Mouse (Mus musculus): Measurements from ENCODE around the gene Tyw1.
"Not testable (repeated sequence)": the region's sequence is repeated elsewhere in the genome, so short reads cannot be mapped to it uniquely, and the experiment has no call there.

Tyw1 gene

GRCm38 (mm10) chr5:130255017-130255720, at the start of gene Tyw1, which contains the start of gene Sbds:
Gene Tyw1 (plus strand): TSS chr5:130255619.
Gene Sbds (minus strand): TSS chr5:130255530.
- DNase-seq (ENCODE audit: low spot score): peak; percentile 96

DNA sequence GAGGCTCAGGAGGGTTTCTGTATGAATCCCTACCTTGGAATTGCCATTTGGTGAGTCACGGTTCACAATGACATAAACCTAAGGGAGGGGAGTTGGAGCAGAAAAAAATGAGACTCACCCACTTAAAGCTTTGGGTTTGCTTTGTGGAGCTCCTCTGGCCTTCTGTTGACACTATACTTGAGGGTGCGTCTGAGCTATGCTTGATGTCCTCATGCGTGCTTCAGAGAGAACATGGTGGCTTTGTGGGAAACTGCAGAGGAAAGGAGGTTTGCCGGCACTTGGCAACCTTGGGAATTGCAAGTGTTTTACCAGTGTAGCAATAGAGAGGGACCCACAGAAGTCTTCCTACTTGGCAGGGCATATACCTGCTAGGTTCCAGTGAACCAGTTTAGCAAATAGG, 48.1 kb upstream of the Tyw1 start:
- DNase-seq (ENCODE audit: low spot score): no peak

DNA sequence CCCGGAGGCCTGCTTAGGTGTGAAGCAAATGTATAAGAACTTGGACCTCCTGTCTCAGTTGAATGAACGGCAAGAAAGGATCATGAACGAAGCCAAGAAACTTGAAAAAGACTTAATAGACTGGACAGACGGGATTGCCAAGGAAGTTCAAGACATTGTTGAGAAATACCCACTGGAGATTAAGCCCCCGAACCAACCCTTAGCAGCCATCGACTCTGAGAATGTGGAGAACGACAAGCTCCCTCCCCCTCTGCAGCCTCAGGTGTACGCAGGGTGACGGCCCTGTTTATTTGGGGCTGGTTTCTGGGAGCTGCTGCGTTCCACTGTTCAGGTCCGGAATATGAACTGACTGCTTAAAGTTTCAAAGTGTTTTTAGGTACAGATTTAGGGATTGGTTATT, 42.5 kb upstream of the Tyw1 start:
- no peak for DNase-seq (ENCODE audit: low spot score)

- DNase-seq (ENCODE audit: low spot score): no peak
Measured at GRCm38 (mm10) chr5:130216781-130217180, 38.6 kb upstream of the Tyw1 start, which contains the start of gene Tmem248. Gene Tmem248 (plus strand): TSS chr5:130217081.

DNA sequence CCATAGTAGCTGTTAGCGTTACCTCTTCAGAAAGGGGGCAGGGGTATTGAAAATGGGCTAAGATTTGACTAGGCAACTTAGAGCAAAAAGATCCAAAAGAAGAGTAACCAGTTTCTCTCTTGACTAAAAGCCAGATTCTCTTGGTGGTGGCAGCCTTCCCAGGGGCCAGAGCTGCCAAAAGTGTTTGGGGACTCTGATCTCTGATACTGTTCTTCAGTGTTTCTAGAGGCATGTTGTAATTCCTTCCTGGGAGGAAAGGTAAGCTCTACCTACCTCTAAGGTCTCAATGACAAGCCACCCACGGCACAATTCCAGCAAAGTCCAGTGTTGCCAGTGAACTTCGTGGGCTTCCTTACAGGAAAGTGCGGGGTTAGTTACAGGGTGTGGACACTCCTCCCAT, 38.0 kb upstream of the Tyw1 start:
- DNase-seq (ENCODE audit: low spot score): no peak

GRCm38 (mm10) chr5:130218336-130218735, 37.1 kb upstream of the Tyw1 start:
- DNase-seq (ENCODE audit: low spot score): no peak

GRCm38 (mm10) chr5:130221316-130221715, 34.1 kb upstream of the Tyw1 start:
- no peak for DNase-seq (ENCODE audit: low spot score)

DNA sequence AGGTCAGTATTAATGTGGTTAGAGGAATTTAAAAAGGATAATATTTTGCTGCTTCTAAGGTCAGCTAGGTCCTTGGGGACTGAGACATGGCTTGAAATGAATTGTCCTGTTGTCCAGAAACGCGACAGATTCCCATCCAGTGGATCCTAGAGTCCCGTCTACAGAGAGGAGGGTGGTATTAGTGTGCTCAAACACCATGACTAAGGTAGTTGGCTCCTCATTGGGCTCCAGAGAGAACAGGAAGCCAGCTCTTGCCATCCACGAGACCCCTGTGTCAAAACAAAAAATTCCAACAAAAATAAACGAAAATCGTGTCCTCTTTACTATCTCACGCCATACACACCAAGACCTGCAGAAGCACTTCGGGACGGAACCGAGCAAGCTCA, 33.7 kb upstream of the Tyw1 start:
- DNase-seq (ENCODE audit: low spot score): no peak

GRCm38 (mm10) chr5:130222146-130223004, 33.0 kb upstream of the Tyw1 start:
- DNase-seq (ENCODE audit: low spot score): peak; percentile 87

- no peak for DNase-seq (ENCODE audit: low spot score)
Measured at GRCm38 (mm10) chr5:130226790-130227189, 28.6 kb upstream of the Tyw1 start.

- no peak for DNase-seq (ENCODE audit: low spot score)
Measured at GRCm38 (mm10) chr5:130228120-130228519, 27.3 kb upstream of the Tyw1 start.

DNA sequence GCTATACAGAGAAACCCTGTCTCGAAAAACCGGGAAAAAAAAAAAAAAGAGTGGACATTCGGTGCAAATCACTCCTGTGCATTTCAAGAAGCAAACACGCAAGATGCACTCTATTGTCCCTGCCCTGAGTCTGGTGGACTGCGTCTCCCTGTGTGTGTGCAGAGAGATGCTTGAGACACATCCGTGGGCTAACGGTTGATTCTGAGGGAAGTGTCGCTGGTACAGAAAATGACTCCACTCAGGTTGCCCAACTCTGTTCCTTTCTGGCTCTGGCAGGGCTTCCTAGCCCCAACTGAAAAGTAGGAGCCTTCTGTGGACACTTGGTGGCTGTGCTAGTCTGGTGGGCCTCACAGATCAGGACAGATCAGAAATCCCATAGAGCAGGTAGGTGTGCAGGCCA, 19.1 kb upstream of the Tyw1 start:
- no peak for DNase-seq (ENCODE audit: low spot score)

GRCm38 (mm10) chr5:130239236-130239635, 16.2 kb upstream of the Tyw1 start:
- DNase-seq (ENCODE audit: low spot score): no peak

DNA sequence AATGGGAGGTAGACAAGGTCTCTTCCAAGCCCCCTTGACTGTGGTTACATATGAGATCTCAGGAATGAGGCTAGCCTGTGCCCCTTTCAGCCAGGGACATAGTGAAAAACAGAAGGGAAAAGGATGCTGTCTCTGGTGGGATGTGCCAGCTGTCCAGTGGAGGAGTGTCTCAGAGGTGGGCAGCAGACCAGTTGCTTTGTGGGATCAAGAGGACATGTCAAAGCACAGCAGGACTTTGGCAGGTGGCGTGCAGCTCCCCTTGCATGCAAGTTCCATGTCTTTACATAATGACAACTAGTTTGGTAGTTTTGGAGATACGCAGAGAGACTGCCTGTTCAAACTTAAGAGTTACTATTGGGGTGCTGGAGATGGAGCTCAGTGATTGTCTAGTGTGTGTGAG, 15.6 kb upstream of the Tyw1 start:
- no peak for DNase-seq (ENCODE audit: low spot score)

GRCm38 (mm10) chr5:130241426-130241825, 14.0 kb upstream of the Tyw1 start:
- DNase-seq (ENCODE audit: low spot score): no peak

GRCm38 (mm10) chr5:130247823-130248222, 7.6 kb upstream of the Tyw1 start:
- no peak for DNase-seq (ENCODE audit: low spot score)

DNA sequence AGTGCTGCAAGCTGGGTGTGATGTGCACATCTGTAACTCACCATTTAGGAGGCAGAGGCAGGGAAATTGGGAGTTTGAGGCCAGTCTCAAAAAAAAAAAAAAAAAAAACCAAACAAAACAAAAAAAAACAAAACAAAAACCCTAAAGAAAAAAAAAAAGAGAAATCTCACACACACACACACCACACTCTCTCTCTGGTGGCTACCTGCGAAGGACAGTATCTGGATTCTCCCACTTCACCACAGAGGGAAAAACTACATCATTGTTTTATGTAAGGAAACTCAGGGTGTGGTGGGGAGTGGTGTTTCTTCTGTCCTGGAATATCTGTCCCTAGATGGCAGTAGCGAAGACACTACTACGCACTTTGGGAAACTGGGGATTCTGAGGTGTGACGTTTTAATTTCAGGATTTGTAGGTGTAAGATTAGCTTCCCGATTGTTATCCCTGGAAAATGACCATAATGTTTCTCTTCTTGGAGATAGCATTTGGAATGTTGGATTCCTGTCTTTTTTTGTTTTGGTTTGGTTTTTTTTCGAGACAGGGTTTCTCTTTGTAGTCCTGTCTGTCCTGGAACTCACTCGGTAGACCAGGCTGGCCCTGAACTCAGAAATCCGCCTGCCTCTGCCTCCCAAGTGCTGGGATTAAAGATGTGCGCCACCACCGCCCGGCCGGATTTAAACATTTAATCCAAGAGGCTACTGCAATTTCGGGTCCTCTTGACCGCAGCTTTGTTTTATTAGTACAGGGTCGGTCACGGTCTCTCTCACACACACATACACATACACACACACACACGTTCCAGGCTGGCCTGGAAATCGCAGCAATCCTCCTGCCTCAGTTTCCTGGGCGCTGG, 1.0 kb upstream of the Tyw1 start:
- no peak for DNase-seq (ENCODE audit: low spot score)

GRCm38 (mm10) chr5:130255799-130256525, 543 bp downstream of the Tyw1 start:
- DNase-seq (ENCODE audit: low spot score): not testable (repeated sequence)

DNA sequence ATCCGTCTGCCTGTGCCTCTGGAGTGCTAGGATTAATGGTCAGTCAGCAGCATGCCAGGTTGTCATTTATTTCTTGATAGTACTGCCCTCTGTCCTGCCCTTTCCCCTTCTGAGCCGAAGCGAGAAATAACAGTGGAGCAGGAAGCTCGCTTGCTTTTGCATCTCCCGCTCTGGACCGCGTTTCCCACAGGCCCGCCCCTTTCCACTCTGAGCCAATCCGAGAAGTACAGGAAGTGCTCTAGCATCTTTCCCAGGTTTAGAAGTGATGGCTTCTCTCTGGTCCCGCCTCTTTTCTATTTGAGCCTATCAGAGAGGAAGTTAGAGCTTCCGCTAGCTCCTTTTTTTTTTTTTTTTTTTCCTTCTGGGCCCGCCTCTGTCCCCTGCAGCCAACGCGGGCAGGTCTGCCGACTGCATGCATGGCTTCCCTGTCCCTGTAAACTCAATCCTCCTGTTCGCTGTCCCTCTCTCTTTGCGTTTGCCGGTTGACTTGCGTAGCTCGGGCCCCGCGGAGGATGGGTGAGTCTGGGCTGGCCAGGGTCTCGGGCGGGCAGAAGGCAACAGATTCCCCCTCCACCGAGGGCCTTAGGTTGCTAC, 1.4 kb downstream of the Tyw1 start:
- peak; percentile 90 for DNase-seq (ENCODE audit: low spot score)

- DNase-seq (ENCODE audit: low spot score): no peak
Measured at GRCm38 (mm10) chr5:130257303-130257702, 1.9 kb downstream of the Tyw1 start.

- DNase-seq (ENCODE audit: low spot score): no peak
Measured at GRCm38 (mm10) chr5:130263454-130263853, 8.0 kb downstream of the Tyw1 start.
